Mouse (Mus musculus) spleen, adult 2 months (tissue): ENCODE measurements around the gene Ptprh. TPM values are rescaled to one million over a fixed set of nuclear protein-coding genes. Genes with fewer than 3 reads are reported as not detected.

Experiments
- DNase-seq, 2 experiments: peaks; one replicate each; pipeline versions ENCODE4 v3.0.0 to v3.0.0-alpha.2; 2012 to 2021; ENCODE audit warnings: low spot score in 2 of 2, low read depth in 1 of 2
- H3K27ac ChIP-seq: fragments of 200-500 bp; 2 replicates; pipeline ENCODE4 v1.5.1; 2012; ENCODE audit warnings: low read length, inconsistent platforms; ENCODE audit not compliant: insufficient read depth
- H3K27me3 ChIP-seq: fragments of 200-500 bp; 2 replicates; pipeline ENCODE4 v1.6.1; 2012; ENCODE audit warnings: mild to moderate bottlenecking, moderate library complexity, low read length, inconsistent platforms; ENCODE audit not compliant: control insufficient read depth, insufficient read depth
- H3K36me3 ChIP-seq: fragments of 200-500 bp; 2 replicates; pipeline ENCODE4 v1.6.1; 2012; ENCODE audit warnings: mild to moderate bottlenecking, low read length, inconsistent platforms; ENCODE audit not compliant: control insufficient read depth, insufficient read depth
- H3K4me1 ChIP-seq: fragments of 200-500 bp; 2 replicates; pipeline ENCODE4 v1.6.1; 2011; ENCODE audit warnings: inconsistent platforms; ENCODE audit not compliant: control insufficient read depth, insufficient read depth, insufficient read length
- H3K4me3 ChIP-seq: fragments of 200-500 bp; 2 replicates; pipeline ENCODE4 v1.5.1; 2011; ENCODE audit warnings: mild to moderate bottlenecking, inconsistent platforms; ENCODE audit not compliant: insufficient read depth, insufficient read length; ENCODE audit errors: extremely low read depth
- CTCF ChIP-seq: fragments of 200-500 bp; IDR thresholded peaks from 2 replicates; pipeline ENCODE4 v1.5.1; 2011; ENCODE audit warnings: mild to moderate bottlenecking, inconsistent platforms; ENCODE audit not compliant: insufficient read depth, insufficient read length, insufficient replicate concordance; ENCODE audit errors: extremely low read depth
- POLR2A ChIP-seq: fragments of 200-500 bp; IDR thresholded peaks from 2 replicates; pipeline ENCODE4 v1.6.1; 2011; ENCODE audit warnings: low read depth, low read length, inconsistent platforms
- WGBS: fragments of 180-500 bp; shearing (Covaris S2); methylation state at CpG from one replicate; pipeline ENCODE4 v1.1.7; 2018; 5-methylcytosine and 5-hydroxymethylcytosine counted together
- polyA plus RNA-seq: library from polyadenylated mRNA; depleted of rRNA; stranded (reverse); fragments of >200 nt; gene quantifications from 2 replicates; pipeline ENCODE4 v1.2.3, GENCODE M21; 2012

The Ptprh gene
- polyA plus RNA-seq, 1 experiment = 0.11 TPM

- H3K36me3 ChIP-seq = peaks cover 61% of the 10 kb centered on the region
- no peak for TF ChIP-seq CTCF
- no peak for TF ChIP-seq POLR2A
- H3K27me3 ChIP-seq = no peaks in the 10 kb centered on the region
- no peak overlapping the region for H3K4me3 ChIP-seq
- DNase-seq = no peak
- 51% methylated on average over 6 of the region's 6 CpGs for WGBS
- H3K27ac ChIP-seq = no peak overlapping the region
- H3K4me1 ChIP-seq = peaks cover 13% of the 10 kb centered on the region; the same call in 1 of the 2 replicates
These were observed 39.4 kb upstream of the Ptprh start for GRCm38 (mm10) chr7:4643225-4643624.

DNA sequence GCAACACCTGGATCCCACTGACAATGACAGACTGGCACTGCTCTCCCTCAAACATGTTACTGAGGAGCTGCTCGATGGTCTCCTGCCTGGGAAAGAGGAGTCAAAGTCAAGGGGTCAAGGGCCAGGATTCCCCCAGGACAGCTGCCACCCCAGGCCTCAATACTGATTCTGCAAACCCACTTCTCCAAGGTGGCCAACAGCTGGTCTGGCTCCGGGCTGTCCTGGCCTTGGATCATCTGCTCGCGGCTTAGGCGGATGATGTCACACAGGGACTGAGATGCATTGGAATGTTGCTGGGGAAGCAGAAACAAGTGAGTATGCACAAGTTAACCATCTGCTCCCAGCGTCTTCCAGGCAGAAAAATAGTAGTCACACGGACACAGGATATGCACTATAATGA, 38.1 kb upstream of the Ptprh start:
- H3K27ac ChIP-seq = no peak overlapping the region
- no peak for TF ChIP-seq CTCF
- DNase-seq = no peak
- no peak overlapping the region for H3K4me3 ChIP-seq
- peaks cover 61% of the 10 kb centered on the region for H3K36me3 ChIP-seq
- WGBS = 91% methylated on average over 7 of the region's 7 CpGs
- H3K4me1 ChIP-seq = peaks cover 4% of the 10 kb centered on the region; the same call in 1 of the 2 replicates
- H3K27me3 ChIP-seq = no peaks in the 10 kb centered on the region

GRCm38 (mm10) chr7:4641155-4641554, 37.3 kb upstream of the Ptprh start:
- WGBS = 93% methylated on average over 11 of the region's 11 CpGs
- no peak overlapping the region for H3K4me3 ChIP-seq
- H3K4me1 ChIP-seq = no peaks in the 10 kb centered on the region
- H3K27ac ChIP-seq = no peak overlapping the region
- no peaks in the 10 kb centered on the region for H3K27me3 ChIP-seq
- H3K36me3 ChIP-seq = peaks cover 58% of the 10 kb centered on the region
- no peak for DNase-seq
- no peak for TF ChIP-seq CTCF

DNA sequence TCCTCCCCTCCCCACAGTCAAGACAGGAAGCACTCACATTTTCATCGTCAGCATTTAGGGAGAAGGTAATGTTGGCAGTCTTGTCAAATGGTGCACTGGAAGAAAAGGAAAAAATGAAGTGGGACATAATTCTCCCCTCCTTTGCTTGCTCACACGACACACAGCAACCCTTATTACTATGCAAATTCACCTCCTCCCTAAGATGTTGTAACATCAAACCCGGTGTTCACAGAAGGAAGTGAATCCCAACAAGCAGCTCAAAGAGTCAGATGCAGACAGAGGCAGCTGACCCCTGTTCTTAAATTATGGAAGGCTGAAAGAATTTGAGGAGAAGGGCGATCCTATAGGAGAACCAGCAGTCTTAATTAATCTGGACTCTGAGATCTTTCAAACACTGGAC, 32.3 kb upstream of the Ptprh start:
- WGBS = 71% methylated on average over 4 of the region's 4 CpGs
- H3K4me1 ChIP-seq = no peaks in the 10 kb centered on the region
- peaks cover 54% of the 10 kb centered on the region for H3K36me3 ChIP-seq
- H3K27me3 ChIP-seq = no peaks in the 10 kb centered on the region
- H3K4me3 ChIP-seq = no peak overlapping the region
- TF ChIP-seq POLR2A = no peak
- TF ChIP-seq CTCF = no peak
- no peak for DNase-seq
- H3K27ac ChIP-seq = no peak overlapping the region

DNA sequence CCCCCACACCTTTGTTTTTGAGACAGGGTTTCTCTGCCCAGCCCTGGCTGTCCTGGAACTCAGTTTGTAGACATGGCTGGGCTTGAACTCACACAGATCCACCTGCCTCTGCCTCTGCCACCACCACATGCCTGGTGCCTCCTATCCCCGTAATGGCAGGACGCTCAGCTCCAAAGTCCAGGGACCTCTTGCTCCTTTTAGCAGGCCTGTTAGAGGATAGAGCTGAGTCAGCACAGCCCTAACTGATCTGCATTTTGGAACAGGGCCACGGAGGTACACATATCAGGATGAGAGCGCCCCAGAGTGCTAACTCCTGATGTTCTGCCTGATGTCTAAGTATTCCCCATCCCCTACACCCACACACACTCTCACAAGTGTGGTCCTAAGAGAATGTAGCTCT, 27.2 kb upstream of the Ptprh start, which contains the start of gene Tmem86b:
Gene Tmem86b, minus strand, starts transcription at position 392 of the 400 bp plus-strand sequence.
- no peak within 1 kb of the TSS; the same call in 1 of the 2 replicates for H3K27ac ChIP-seq
- DNase-seq = no peak

GRCm38 (mm10) chr7:4630198-4630597, 26.4 kb upstream of the Ptprh start:
- Histone ChIP-seq H3K36me3 (peaks cover 44% of the 10 kb centered on the region), H3K27me3 (no peaks in the 10 kb centered on the region), H3K4me3 (no peak overlapping the region), H3K4me1 (no peaks in the 10 kb centered on the region), H3K27ac (no peak overlapping the region)
- WGBS = 82% methylated on average over 1 of the region's 1 CpGs
- TF ChIP-seq POLR2A = no peak
- TF ChIP-seq CTCF = no peak
- no peak for DNase-seq

More for the DNA sequence above, 27.2 kb upstream of the Ptprh start, which contains the start of gene Tmem86b:
- TF ChIP-seq POLR2A (no peak), CTCF (no peak)
- Histone ChIP-seq H3K27me3 (no peaks in the 10 kb centered on the region), H3K4me1 (no peaks in the 10 kb centered on the region), H3K36me3 (peaks cover 48% of the 10 kb centered on the region), H3K4me3 (no peak within 1 kb of the TSS)
- 82% methylated on average over 4 of the region's 4 CpGs for WGBS

DNA sequence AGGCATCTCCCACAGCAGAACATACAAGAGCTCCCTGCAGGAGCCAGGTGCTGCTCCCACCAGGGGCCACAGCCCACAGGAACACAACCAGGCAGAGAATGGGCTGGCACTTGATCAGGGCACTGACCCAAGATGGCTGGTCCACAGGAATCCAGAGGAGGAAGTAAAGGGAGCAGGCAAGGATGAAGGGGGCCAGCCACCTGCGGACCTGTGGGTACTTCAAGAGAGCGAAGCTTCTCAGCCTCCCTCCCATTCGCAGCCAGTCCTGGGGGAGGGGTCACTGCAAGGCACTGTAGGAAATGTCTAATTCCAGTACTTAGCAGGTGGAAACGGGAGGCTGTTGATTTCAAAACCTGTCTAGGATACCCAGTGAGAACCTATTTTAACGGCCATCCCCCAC, 25.7 kb upstream of the Ptprh start:
- TF ChIP-seq CTCF (no peak), POLR2A (no peak)
- Histone ChIP-seq H3K27ac (no peak overlapping the region), H3K36me3 (peaks cover 41% of the 10 kb centered on the region), H3K27me3 (no peaks in the 10 kb centered on the region), H3K4me3 (0 out of 2 replicates have a peak overlapping the region, but pooled peaks have one; percentile 6), H3K4me1 (no peaks in the 10 kb centered on the region)
- 87% methylated on average over 5 of the region's 5 CpGs for WGBS
- no peak for DNase-seq
